Mouse (Mus musculus) thymus, adult 18-20 months (tissue): ENCODE measurements around the gene Rgs7.

ENCODE experiments used
- DNase-seq, 2 experiments: peaks; one replicate each; pipeline ENCODE4 v3.0.0; 2022; ENCODE audit warnings: mixed read lengths in 2 of 2

Rgs7 gene

GRCm38 (mm10) chr1:175299603-175300397 is 192.5 kb downstream of the Rgs7 start:
- no peak for DNase-seq

GRCm38 (mm10) chr1:175296906-175297305 is 195.4 kb downstream of the Rgs7 start:
- no peak for DNase-seq

GRCm38 (mm10) chr1:175290072-175290471 is 202.2 kb downstream of the Rgs7 start:
- DNase-seq, result no peak

- no peak for DNase-seq
Measured at GRCm38 (mm10) chr1:175262341-175262740, 230.0 kb downstream of the Rgs7 start.

- no peak for DNase-seq
Measured at GRCm38 (mm10) chr1:175259374-175259773, 232.9 kb downstream of the Rgs7 start.

- DNase-seq, result no peak
Measured at GRCm38 (mm10) chr1:175255224-175255623, 237.1 kb downstream of the Rgs7 start.

- DNase-seq, result no peak
Measured at GRCm38 (mm10) chr1:175254724-175255123, 237.6 kb downstream of the Rgs7 start.

- DNase-seq, result no peak
Measured at GRCm38 (mm10) chr1:175242135-175242534, 250.2 kb downstream of the Rgs7 start.

- DNase-seq, result no peak
Measured at GRCm38 (mm10) chr1:175240137-175240536, 252.2 kb downstream of the Rgs7 start.

GRCm38 (mm10) chr1:175221593-175222500 is 270.5 kb downstream of the Rgs7 start:
- no peak for DNase-seq

GRCm38 (mm10) chr1:175219563-175219962 is 272.7 kb downstream of the Rgs7 start:
- DNase-seq, result no peak

GRCm38 (mm10) chr1:175207004-175207403 is 285.3 kb downstream of the Rgs7 start:
- DNase-seq, result no peak

GRCm38 (mm10) chr1:175205633-175206032 is 286.7 kb downstream of the Rgs7 start:
- DNase-seq, result no peak

- DNase-seq, result no peak
Measured at GRCm38 (mm10) chr1:175203544-175203943, 288.8 kb downstream of the Rgs7 start.

GRCm38 (mm10) chr1:175202902-175203301 is 289.4 kb downstream of the Rgs7 start:
- DNase-seq, result no peak

- DNase-seq, result no peak
Measured at GRCm38 (mm10) chr1:175198881-175199280, 293.4 kb downstream of the Rgs7 start.

GRCm38 (mm10) chr1:175195806-175196205 is 296.5 kb downstream of the Rgs7 start:
- DNase-seq, result no peak

GRCm38 (mm10) chr1:175188186-175188585 is 304.1 kb downstream of the Rgs7 start:
- DNase-seq, result no peak

GRCm38 (mm10) chr1:175185211-175185610 is 307.1 kb downstream of the Rgs7 start:
- no peak for DNase-seq

GRCm38 (mm10) chr1:175184736-175185135 is 307.6 kb downstream of the Rgs7 start:
- DNase-seq, result no peak

- no peak for DNase-seq
Measured at GRCm38 (mm10) chr1:175178733-175179132, 313.6 kb downstream of the Rgs7 start.

- DNase-seq, result no peak
Measured at GRCm38 (mm10) chr1:175174918-175175675, 317.2 kb downstream of the Rgs7 start.

- no peak for DNase-seq
Measured at GRCm38 (mm10) chr1:175155469-175155868, 336.8 kb downstream of the Rgs7 start.
